Mouse (Mus musculus) CD4-positive, CD25-positive, alpha-beta regulatory T cell, adult 4 months (primary cell): ENCODE measurements around the gene 1110059E24Rik. TPM values are rescaled to one million over a fixed set of nuclear protein-coding genes. Genes with fewer than 3 reads are reported as not detected.
A peak's percentile ranks its signal among the peaks of the same experiment; 100 is the strongest.

Experiments
- ATAC-seq: one replicate; pipeline ENCODE4 v1.8.0; 2017
- polyA plus RNA-seq, 2 experiments: library from polyadenylated mRNA; unstranded; fragments of 100-300 nt; shearing (Covaris generic); gene quantifications; one replicate each; pipeline ENCODE4 v1.2.1; 2017

1110059E24Rik gene
- polyA plus RNA-seq, 2 experiments from 2014 or later = 41.6 to 47.8 TPM

DNA sequence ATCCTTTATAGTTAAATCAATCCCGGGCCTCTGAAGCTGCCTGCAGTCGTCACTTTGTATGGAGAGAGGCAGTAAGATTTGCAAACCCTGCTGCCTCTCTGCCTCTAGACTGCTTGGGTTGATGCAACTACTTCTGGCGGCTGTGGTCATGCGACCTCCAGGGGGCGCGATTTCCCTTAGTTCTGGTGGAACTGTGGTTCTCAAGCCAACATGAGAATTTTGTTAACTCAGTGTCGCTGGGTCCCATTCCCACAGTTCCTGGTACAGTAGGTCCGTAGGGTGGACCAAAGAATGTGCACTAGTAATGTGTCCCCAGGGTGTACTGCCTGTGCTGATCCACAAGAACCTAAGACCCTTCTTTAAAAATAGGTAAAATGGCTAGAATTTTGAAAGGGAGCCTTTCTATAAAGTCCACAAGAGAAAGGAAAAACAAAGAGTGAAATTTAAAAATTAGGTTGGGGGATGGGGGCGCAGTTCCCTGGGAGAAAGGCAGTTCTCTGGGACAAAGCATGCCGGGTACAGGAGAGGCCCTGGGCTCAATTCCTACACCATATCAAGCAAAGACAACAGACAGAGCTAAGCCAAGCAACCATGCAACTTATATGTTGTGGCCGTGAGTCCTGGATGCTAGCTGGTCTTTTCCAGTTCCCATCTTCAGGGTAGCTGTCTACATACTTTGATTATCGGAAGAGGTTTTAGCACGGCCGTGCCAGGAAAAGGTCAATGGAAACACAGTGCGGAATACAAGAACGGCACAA, 81.4 kb downstream of the 1110059E24Rik start:
- ATAC-seq = peak; percentile 92

DNA sequence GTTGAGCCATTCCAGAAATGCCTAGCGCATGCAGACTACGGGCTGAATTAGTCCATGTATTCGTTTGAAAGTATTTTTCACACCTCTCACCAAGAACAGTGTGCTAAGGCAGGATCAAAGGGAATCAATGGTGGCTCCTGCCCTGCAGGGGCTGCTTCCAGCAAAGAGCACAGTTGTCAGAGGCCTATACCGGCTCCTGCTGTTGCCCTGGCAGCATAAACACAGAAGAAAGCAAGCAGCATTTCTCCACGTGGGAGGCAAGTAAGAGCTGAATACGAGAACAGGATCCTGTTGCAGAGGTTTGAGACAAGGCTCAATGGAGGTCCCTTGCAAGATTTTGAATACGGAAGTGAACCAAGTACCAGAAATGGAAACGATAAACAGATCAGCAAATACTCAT, 82.0 kb downstream of the 1110059E24Rik start:
- ATAC-seq = no peak

DNA sequence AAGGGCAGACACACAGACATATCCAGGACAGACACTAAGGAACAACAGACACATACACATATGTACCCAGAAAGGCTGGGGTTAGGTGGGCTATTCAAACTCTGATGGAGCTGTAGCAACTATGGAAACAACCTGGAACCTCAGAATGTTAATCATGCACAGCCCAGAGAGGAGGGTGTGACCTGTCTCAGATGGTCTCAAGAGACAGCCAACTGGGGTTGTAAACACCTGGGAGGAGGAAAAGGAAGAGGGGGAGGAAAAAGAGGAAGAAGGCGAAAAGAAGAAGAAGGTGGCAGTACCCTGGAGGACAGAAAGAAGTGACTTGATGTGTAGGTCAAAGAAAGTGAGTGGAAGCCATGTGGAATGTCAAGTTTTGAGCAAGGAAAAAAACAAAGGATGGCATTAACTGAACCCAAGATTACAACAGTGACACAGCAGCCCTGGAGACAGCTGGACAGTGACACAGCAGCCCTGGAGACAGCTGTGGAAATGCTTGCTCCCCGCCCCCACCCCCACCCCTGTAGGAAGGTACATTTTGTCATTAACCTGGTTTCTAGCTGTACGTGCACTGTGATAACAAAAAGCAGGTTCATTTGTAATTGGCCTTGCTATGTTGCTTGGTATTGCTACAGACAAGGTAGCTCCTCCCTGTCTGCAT, 84.1 kb downstream of the 1110059E24Rik start:
- ATAC-seq = no peak

GRCm38 (mm10) chr19:21567933-21568332, 84.8 kb downstream of the 1110059E24Rik start:
- ATAC-seq = no peak

GRCm38 (mm10) chr19:21566484-21566883, 86.3 kb downstream of the 1110059E24Rik start:
- no peak for ATAC-seq

- ATAC-seq = no peak
Observed at GRCm38 (mm10) chr19:21564461-21564797, 88.3 kb downstream of the 1110059E24Rik start.

DNA sequence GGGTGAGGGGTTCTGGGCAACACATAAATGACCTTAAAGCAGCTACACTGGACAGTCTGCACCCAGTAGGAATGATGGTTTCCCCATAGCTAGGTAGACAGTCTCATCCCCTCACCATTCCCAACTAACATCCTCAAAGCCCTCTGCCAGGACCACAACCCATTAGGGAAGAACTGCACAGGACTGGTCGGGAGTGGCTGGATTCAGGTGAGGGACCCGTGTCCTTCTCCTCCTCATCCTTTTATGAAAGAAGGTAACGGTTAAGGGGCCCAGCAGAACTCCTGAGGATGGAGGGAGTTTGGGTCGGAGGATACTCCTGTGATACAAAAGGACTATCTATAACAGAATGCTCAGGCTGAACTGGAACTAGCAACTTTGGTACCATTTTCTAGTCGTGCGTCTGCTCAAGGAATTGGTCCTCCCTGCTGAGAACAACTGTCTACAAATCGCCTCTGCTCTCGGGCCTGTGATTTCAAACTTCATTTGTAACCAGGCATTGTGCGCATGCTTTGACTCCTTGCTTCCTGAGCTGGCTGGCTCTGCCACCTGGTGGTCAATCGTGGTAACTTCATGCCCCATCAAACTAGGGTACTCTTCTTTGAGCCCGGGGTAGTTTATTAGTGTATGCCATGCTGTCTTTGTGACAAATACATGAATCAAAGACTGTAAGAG, 88.9 kb downstream of the 1110059E24Rik start:
- peak; percentile 92 for ATAC-seq

GRCm38 (mm10) chr19:21562996-21563395, 89.8 kb downstream of the 1110059E24Rik start:
- ATAC-seq = no peak

DNA sequence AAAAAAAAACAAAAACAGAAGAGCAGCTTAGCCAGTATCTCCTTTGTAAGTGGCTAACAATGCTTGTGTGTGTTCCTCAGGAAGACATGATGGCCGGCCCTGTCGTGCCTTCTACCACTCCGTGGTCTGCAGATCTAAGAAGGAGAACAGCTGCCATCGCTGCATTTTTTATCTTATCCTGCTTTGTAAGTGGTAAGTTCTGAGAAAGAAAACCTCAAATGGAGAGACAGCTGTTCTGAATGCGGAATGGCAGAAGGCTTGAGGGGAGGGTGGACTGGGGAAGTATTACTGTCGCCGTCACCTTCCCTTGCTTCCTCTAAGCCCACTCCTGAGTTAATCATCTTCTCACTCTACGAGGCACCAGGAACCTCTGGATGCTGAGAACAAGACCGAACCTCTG, 100.0 kb downstream of the 1110059E24Rik start:
- ATAC-seq = no peak

- no peak for ATAC-seq
Observed at GRCm38 (mm10) chr19:21551921-21552536, 100.7 kb downstream of the 1110059E24Rik start.

- ATAC-seq = peak; percentile 93
Observed at GRCm38 (mm10) chr19:21549713-21550112, 103.1 kb downstream of the 1110059E24Rik start.

DNA sequence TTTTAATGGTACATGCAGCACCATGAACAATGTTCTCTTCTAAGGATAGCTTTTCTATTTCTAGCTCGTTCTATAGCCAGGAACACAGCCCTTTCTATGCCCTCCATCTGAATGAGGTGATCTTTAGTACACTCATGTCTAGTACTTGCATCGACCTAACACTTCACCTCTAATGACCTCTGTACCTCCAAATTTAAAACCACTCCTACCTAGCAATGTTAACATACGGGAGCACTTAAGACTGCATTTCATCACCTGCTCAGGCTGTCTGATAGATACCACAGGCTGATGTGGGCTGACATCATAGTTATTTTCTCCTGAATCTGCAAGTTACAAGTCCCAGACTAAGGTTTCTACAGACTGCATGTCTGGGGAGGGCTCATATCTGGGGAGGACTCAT, 103.8 kb downstream of the 1110059E24Rik start:
- ATAC-seq = no peak

- ATAC-seq = no peak
Observed at GRCm38 (mm10) chr19:21537125-21537524, 115.7 kb downstream of the 1110059E24Rik start.

Other genes with a start within 250 kb of the 1110059E24Rik start
- under 1 TPM in 1 of 2 experiments, not detected in 1; 0.17 TPM for gene Gda, start 179.5 kb downstream of the 1110059E24Rik start, polyA plus RNA-seq
- 10 to 100 TPM in 1 of 2 experiments, 1 to 10 TPM in 1; 7.8 to 12.1 TPM for gene Abhd17b, start 209 bp upstream of the 1110059E24Rik start, polyA plus RNA-seq
- 1 to 10 TPM; 4.5 to 5.4 TPM for gene Cemip2, start 125.4 kb upstream of the 1110059E24Rik start, polyA plus RNA-seq